Mouse (Mus musculus) kidney, adult 2 months (tissue): ENCODE results near the gene Lysmd1. TPM values are rescaled to one million over a fixed set of nuclear protein-coding genes. Genes with fewer than 3 reads are reported as not detected.

Source experiments
- DNase-seq: peaks from one replicate; pipeline ENCODE4 v3.0.0; 2021
- H3K27ac ChIP-seq: fragments of 200-500 bp; 2 replicates; pipeline ENCODE4 v1.5.1; 2012; ENCODE audit warnings: low read depth, low read length, control low read depth, inconsistent platforms; ENCODE audit not compliant: insufficient read depth
- H3K27me3 ChIP-seq: fragments of 200-500 bp; replicated peaks from 2 replicates; pipeline ENCODE4 v1.6.1; 2012; ENCODE audit warnings: mild to moderate bottlenecking, moderate library complexity, low read length, inconsistent platforms; ENCODE audit not compliant: control insufficient read depth, insufficient read depth
- H3K36me3 ChIP-seq: fragments of 200-500 bp; 2 replicates; pipeline ENCODE4 v1.6.1; 2012; ENCODE audit warnings: mild to moderate bottlenecking, moderate library complexity, low read length, inconsistent platforms; ENCODE audit not compliant: control insufficient read depth, insufficient read depth
- H3K4me1 ChIP-seq: fragments of 200-500 bp; 2 replicates; pipeline ENCODE4 v1.6.1; 2011; ENCODE audit warnings: low read length; ENCODE audit not compliant: control insufficient read depth, insufficient read depth
- H3K4me3 ChIP-seq: fragments of 200-500 bp; 2 replicates; pipeline ENCODE4 v1.5.1; 2011; ENCODE audit warnings: mild to moderate bottlenecking, low read depth, low read length, control low read depth; ENCODE audit not compliant: insufficient read depth
- CTCF ChIP-seq: fragments of 200-500 bp; conservative IDR thresholded peaks from 2 replicates; pipeline ENCODE4 v1.5.1; 2011; ENCODE audit warnings: low read depth, mild to moderate bottlenecking, control low read depth, low read length, moderate library complexity, mixed read lengths; ENCODE audit not compliant: insufficient read depth, insufficient read length
- POLR2A ChIP-seq: fragments of 200-500 bp; IDR thresholded peaks from one replicate; pipeline ENCODE4 v1.6.1; 2011; ENCODE audit warnings: low read depth, low read length, control low read depth
- WGBS: fragments of 180-500 bp; shearing (Covaris S2); methylation state at CpG from one replicate; pipeline ENCODE4 v1.1.7; 2018; 5-methylcytosine and 5-hydroxymethylcytosine counted together
- polyA plus RNA-seq: library from polyadenylated mRNA; depleted of rRNA; stranded (reverse); fragments of >200 nt; gene quantifications from 2 replicates; pipeline ENCODE4 v1.2.3, GENCODE M21; 2012

The Lysmd1 gene
- polyA plus RNA-seq, 1 experiment: 11.3 TPM

DNA sequence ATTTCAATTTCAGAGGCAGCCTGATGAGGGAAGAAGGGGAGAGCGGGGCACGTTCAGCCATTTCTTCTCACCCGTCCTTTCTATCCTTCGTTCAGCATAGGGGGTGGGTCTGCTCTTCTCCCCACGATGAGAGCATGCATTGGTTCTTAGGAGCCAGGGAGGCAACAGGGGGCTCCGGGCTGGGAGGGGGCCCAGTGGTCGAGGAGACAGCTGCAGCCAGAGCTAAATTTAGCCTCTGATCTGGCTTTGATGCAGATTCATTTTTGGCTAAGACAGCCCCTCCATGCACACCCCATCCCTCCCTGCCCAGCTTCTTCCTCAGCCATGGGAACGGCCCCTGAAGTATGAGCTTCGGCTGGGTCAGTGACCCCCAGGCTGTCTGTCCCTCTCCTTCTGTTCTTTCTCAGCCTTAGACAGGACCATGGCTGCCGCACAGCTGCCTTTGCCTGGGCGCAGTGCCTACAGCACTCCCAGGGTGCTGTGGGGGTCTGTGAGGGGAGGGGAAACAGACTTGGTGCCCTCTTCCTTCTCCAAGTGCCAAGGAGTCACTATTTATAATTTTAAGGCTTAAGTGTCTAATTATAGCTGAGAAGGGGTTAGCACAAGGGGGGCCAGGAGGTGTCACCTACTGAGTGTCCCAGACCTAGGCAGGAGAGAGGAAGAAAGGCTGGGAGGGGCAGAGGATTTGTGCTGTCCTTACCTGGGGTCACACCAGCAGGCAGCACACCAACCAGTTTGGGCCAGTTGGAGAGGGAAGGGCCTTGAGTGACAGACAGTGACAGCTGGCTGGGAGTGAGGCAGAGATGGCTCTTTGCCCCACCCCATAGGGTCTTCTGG is 29.7 kb downstream of the Lysmd1 start:
- no peaks in the 10 kb centered on the region for H3K27me3 ChIP-seq
- H3K4me1 ChIP-seq: peaks cover 9% of the 10 kb centered on the region; the same call in 1 of the 2 replicates
- H3K4me3 ChIP-seq: no peak overlapping the region
- H3K27ac ChIP-seq: no peak overlapping the region
- no peak for DNase-seq
- TF ChIP-seq CTCF (no peak), POLR2A (no peak)
- WGBS: 74% methylated on average over 11 of the region's 11 CpGs
- H3K36me3 ChIP-seq: no peaks in the 10 kb centered on the region

DNA sequence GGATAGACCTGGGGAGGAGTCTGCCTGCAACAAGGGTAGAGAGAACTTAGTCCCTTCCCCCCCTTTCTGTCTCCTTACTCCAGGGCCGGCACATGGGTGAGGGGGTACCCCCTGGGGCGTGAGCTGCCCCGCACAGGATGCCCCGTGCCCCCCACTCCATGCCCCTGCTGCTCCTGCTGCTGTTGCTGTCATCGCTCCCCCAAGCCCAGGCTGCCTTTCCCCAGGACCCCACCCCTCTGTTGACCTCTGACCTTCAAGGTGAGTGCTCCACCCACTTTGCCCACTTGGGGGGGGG is 30.3 kb downstream of the Lysmd1 start:
- Histone ChIP-seq H3K27ac (no peak overlapping the region), H3K4me1 (peaks cover 9% of the 10 kb centered on the region; the same call in 1 of the 2 replicates), H3K27me3 (no peaks in the 10 kb centered on the region), H3K4me3 (no peak overlapping the region), H3K36me3 (no peaks in the 10 kb centered on the region)
- 86% methylated on average over 5 of the region's 5 CpGs for WGBS
- no peak for DNase-seq
- TF ChIP-seq POLR2A (no peak), CTCF (no peak)

DNA sequence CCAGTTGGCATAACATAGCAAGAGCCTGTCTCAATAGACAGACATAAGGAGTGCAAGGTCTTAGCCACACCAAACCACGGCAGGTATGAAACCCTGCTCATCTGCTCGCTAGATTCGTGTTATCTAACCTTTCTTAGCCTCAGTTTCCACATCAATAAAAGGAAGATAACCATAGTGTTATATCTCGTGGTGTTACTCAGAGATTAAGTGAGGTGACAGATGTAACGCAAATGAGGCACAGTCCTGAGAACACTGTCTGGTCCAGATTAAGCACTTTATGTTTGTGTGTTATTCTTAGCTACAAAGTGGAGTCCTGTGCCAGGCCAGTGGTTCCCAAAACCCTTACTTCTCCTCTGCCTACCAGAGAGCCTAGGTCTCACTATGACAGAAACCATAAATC is 31.0 kb downstream of the Lysmd1 start:
- Histone ChIP-seq H3K27ac (no peak overlapping the region), H3K4me1 (0 out of 2 replicates have a peak, but pooled peaks cover 5% of the 10 kb centered on the region), H3K36me3 (no peaks in the 10 kb centered on the region), H3K27me3 (no peaks in the 10 kb centered on the region), H3K4me3 (no peak overlapping the region)
- no peak for DNase-seq
- no peak for TF ChIP-seq POLR2A
- no peak for TF ChIP-seq CTCF
- 88% methylated on average over 5 of the region's 5 CpGs for WGBS

DNA sequence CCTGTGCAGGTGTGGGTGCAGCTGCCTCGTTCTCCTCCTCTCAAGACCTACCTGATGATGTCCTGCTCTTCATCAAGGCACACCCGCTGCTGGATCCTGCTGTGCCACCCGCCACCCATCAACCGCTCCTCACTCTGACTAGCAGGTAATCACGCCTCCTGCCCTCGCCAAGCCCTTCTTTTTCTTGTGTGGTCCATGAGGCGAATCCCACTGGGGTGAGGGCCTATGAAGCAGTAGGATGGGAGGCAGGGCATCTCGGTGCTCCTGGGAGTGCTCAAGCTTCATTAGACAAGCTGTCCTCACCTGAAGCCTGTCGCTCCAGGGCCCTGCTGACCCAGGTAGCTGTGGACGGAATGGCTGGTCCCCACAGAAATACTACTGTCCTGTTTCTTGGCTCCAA is 36.1 kb downstream of the Lysmd1 start:
- H3K36me3 ChIP-seq: no peaks in the 10 kb centered on the region
- no peak overlapping the region for H3K27ac ChIP-seq
- DNase-seq: no peak
- TF ChIP-seq CTCF (no peak), POLR2A (no peak)
- WGBS: 97% methylated on average over 10 of the region's 10 CpGs
- no peak overlapping the region for H3K4me3 ChIP-seq
- peaks cover 3% of the 10 kb centered on the region; the same call in 1 of the 2 replicates for H3K4me1 ChIP-seq
- H3K27me3 ChIP-seq: no peaks in the 10 kb centered on the region; the same call in 1 of the 2 replicates

DNA sequence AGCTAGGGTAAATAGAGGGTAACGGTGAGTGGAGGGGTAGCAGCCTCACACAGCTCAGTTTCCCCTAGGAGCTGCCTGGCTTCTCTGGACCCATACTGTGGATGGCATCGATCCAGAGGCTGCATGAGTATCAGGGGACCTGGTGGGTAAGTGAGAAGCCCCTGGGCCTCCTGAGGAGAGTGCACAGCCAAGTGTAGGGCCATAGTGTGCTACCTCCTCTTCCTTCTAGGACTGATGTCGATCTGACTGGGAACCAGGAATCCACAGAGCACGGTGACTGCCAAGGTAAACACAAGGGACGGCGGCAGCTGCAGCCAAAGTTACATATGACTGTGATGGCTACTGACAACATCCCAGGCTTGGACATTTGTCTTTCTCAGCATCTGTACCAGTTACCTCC is 37.2 kb downstream of the Lysmd1 start:
- DNase-seq: no peak
- H3K4me3 ChIP-seq: no peak overlapping the region
- peaks cover 3% of the 10 kb centered on the region; the same call in 1 of the 2 replicates for H3K4me1 ChIP-seq
- no peak overlapping the region for H3K27ac ChIP-seq
- WGBS: 74% methylated on average over 6 of the region's 6 CpGs
- no peaks in the 10 kb centered on the region; the same call in 1 of the 2 replicates for H3K27me3 ChIP-seq
- TF ChIP-seq CTCF (no peak), POLR2A (no peak)
- H3K36me3 ChIP-seq: no peaks in the 10 kb centered on the region

DNA sequence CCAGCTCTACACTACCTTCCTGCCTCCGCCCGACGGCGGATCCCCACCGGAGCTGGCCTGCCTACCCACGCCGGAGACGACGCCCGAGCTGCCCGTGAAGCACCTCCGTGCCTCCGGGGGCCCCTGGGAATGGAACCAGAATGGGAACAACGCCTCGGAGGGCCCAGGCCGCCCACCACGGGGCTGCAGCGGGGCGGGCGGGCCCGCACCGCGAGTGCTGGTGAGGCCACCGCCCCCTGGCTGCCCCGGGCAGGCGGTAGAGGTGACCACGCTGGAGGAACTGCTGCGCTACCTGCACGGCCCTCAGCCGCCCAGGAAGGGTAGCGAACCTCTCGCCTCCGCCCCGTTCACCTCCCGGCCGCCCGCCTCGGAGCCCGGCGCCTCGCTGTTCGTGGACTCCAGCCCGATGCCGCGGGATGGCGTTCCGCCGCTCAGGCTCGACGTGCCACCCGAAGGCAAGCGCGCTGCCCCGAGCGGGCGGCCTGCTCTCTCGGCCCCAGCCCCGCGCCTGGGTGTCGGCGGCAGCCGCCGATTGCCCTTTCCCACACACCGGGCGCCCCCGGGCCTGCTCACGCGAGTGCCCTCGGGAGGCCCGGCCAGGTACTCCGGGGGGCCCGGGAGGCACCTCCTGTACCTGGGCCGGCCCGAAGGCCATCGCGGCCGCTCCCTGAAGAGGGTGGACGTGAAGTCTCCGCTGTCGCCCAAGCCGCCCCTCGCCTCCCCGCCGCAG is 38.8 kb downstream of the Lysmd1 start:
- no peak overlapping the region for H3K4me3 ChIP-seq
- no peak overlapping the region for H3K27ac ChIP-seq
- WGBS: 45% methylated on average over 76 of the region's 84 CpGs
- H3K36me3 ChIP-seq: no peaks in the 10 kb centered on the region
- peaks cover 3% of the 10 kb centered on the region; the same call in 1 of the 2 replicates for H3K4me1 ChIP-seq
- no peak for TF ChIP-seq CTCF
- no peak for TF ChIP-seq POLR2A
- H3K27me3 ChIP-seq: no peaks in the 10 kb centered on the region; the same call in 1 of the 2 replicates
- DNase-seq: no peak
